Mouse (Mus musculus): ENCODE data around the gene Dnajb2. TPM values are rescaled to one million over a fixed set of nuclear protein-coding genes. Genes with fewer than 3 reads are reported as not detected.
A peak's percentile ranks its signal among the peaks of the same experiment; 100 is the strongest.
"Not testable (repeated sequence)": the region's sequence is repeated elsewhere in the genome, so short reads cannot be mapped to it uniquely, and the experiment has no call there.

Gene Dnajb2
- polyA plus RNA-seq, 2 experiments from 2014 or later, result 5.9 to 7.1 TPM

DNA sequence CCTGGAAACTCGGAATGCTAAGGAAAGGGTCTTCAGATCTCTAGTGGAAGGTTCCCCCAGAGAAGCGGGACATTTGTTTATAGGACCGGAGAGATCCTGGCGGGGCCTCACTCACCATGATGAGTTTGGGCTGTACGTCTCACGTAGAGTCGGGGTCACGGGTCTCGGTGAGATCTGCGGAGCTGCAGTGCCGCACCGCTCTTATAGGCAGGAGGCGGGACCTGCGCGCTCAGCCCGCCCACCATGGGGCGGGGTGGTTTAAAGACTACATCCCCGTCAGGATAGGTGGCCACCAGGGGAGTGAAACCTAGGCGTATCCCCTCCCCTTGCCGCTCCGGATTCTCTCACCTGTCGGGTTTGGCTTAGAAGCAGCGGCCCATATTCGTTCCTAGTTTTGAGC, 17.1 kb upstream of the Dnajb2 start:
- peak; percentile 91 for ATAC-seq

DNA sequence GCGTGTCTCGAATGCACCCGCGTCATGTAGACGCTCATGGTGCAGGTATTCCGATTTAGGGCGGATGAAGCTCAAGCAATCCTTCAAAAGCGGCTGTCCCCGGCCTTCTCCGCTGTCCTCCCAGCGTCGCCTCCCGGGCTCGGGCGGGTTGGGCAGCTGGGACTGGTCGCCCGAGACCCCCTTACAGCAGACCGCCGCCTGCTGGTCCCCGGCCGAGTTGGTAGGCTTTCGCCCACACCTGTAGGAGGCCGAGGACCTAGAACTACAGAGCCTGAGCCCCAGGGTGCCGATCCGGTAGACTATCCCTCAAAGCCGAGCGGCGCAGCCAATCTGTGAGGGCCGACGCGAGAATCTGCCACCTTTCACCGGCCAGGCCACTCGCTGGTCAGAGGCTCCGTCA, 16.7 kb upstream of the Dnajb2 start, which contains the start of gene Tuba4a:
TSS of gene Tuba4a (minus strand) at position 335 of the 400 bp plus-strand sequence.
- no peak for ATAC-seq

DNA sequence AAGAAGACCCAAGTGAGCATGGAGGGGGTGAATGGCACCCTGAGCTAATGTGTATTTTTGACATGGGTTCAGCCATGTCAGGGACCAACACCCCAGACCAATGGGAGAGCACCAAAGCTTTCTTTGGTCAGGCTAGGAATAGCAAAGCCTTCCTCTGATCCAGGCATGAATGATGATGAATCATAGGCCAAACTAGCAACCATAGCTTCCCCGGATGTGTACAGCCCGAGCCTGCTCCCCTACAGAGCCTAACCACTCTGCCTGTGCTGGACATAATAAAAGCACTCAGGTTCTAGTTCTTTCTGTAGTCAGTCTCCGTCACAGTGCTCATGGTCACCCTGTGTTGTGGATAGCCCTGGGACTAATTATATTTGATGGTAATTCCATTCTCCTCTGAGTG, 14.7 kb upstream of the Dnajb2 start:
- no peak for ATAC-seq

DNA sequence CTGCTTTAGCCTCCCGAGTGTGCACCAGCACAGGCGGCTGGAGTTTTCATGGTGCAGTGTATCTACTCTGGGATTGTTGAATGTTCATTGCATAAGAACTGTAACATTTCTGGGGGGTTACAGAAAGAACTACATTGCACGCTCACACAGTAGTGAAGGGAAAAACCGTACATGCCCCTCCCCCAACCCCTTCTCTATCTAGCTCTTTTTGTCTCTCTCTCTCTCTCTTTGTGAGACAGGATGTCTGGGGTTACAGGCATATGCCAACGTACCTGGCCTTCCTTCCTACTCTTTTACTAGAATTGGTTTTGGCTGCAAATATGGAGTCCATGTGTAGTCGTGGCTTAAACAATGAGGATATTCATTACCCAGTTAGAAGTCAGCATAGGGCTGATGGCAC, 13.3 kb upstream of the Dnajb2 start:
- ATAC-seq, result no peak

DNA sequence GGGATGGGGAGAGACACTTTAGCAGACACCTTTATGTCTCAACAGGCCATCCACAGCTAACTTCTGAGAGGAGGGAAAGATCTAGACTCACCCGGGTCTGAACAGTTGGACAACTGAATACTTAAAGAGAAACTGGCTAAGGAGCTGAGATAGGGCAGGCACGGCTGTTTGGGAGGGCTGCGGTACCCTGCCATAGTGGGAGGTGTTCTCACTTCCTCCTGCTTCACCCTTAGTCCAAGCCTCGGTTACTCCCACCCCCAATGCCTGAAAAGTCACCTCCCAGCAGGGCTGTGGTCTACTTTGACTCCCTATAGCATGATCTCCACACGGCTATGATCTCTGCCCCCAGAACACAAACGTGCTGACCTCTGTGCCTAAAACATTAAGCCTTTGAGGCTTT, 12.7 kb upstream of the Dnajb2 start:
- no peak for ATAC-seq

DNA sequence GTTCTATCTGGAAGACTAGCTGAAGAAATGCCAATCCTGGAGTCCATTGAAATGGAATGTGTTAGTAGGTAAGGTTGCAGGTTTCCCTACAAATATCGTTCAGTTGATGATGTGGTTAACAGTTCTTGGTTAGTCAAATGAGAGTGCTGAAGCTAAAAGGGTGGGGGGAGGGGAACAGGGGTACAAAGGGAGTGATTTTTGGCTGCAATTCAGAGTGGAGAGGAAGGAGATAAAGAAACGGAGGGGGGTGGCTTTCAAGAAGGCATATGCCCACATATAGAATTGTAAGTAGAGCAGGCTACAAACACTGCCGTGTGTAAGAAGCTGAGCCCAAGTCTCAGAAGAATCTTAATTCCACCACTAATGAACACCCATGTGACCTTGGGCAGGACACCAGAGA, 10.7 kb upstream of the Dnajb2 start:
- no peak for ATAC-seq

DNA sequence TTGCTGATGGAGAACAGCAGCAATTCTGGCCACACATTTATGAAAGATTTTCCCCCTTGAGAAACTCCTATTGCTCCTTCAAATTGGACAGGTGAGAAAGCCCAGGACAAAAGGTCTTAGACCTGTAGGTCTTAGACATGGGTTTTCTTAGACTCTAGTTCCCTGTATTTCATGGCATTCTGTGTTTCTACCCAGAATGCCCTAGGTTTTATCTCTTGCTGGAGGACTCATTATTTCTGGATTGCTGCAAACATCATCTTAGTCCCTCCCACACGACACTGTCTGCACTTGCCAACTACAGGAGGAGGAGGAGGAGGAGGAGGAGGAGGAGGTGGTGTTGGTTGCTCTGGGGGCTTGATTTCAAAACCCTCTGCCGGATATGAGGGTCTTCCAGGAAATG, 10.1 kb upstream of the Dnajb2 start:
- no peak for ATAC-seq

DNA sequence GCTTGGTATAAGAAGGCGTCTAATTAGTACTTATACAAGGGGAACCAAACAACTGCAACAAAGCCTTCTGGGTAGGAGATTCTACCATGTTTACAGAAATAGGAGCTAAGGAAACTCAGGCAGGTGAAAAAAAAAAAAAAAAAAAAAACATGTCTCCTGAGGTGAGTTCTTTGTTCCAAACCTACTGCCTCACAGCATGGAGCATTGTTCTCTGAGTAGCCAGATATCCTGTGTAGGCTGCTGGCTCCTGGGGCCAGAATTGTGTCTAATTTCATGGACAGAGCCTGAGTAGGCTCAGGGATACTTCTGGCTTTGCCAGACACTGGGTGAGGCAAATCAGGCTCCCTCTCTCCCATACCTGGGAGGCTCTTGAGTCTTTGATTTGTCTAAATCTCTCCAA, 8.6 kb upstream of the Dnajb2 start:
- ATAC-seq, result no peak

DNA sequence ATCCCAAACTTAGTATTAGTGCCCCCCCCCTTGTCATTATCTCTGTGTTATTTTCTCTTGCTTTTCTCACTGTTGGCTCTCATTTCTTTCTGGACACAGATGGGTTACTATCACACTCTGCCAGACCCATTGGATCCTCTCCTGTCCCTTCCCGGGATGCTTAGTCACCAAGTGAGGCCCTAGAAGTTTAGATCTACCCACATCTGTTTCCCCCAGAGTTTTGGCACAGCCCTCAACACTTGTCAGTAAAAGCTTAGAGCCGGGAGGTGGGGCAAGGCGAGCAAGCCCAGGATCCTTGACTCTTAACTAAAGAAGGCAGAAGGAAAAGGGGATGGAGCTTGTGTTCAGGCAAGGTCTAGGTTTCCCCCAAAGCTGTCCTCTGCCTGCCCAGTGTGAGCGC, 7.0 kb upstream of the Dnajb2 start:
- ATAC-seq, result no peak

DNA sequence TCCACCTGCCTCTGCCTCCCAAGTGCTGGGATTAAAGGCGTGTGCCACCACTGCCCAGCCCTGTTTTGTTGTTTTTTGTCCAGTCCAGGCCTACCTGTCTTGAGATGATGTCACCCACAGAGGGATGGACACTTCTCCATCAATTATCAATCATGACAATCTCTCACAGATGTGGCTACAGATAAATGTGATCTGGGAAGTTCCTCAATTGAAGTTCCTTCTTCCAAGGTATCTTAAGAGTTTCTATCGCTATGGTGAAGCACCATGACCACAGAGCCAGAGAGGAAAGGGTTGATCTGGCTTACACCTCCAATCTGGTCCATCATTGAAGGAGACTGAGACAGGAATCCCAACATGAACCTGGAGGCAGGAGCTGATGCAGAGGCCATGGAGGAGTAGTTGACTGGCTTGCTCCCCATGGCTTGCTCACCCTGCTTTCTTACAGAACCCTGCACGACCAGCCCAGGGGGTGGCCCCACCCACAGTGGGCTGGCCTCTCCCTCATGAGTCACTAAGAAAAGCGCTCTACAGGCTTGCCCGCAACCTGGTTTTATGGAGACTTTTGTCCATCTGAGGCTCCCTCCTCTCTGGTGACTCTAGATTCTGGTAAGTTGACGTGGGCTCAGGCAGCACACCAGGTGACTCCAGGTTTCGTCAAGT, 5.7 kb upstream of the Dnajb2 start:
- ATAC-seq, result no peak

DNA sequence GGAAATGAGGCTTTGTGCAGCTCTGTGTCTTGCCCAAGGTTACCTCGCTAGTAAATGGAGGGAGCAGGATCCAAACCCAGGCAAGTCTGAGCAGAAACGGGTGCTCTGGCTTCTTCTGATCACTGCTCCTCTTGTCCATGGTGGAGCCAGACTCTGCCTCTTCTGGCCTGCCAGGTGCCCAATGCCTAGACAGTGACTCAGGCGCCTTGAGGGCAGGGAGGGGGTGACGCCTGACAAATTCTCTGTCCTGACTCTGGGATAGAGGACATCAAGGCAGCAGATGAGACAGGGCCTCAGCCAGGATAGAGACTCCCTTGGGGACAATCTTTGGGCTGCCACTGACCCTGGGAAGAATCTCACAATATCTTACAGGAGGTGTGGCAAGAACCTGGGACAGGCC, 5.0 kb upstream of the Dnajb2 start:
- no peak for ATAC-seq

DNA sequence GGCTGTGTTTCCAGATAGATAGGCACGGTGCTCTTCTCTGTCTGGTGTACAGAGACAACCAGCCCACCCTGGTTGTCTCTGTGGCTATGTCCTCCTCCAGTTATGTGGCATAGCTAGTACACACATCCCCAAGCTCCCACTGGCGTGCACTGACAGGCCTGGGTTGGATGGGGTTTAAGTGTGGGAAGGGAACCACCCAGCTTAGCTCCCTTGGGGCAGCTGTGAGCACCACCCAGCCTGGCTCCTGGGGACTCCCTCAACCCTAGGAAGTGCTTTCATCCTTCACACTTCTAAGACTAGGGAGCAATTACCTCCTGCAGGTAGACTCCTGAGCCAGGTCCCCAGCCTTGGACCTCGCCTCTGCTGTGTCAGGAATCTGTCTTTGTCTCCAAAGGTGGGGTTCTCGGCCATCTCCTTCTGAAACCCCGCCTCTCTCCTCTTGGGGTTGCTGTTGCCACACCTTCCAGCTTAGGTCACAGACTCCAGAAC, 4.5 kb upstream of the Dnajb2 start, which contains the start of gene A630095N17Rik:
TSS of gene A630095N17Rik (minus strand) at position 439 of the 489 bp plus-strand sequence.
- ATAC-seq, result no peak

DNA sequence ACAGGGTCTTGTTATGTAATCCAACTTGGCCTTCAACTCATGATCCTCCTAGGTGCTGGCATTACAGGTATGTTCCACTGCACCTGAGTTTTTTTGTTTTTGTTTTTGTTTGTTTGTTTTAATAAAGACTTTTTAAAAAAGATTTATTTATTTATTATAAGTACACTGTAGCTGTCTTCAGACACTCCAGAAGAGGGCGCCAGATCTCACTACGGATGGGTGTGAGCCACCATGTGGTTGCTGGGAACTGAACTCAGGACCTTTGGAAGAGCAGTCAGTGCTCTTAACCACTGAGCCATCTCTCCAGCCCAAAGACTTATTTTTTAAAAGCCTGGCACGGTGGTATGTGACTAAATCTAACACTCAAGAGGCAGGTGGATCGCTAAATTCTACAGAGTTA, 3.7 kb upstream of the Dnajb2 start:
- not testable (repeated sequence) for ATAC-seq

DNA sequence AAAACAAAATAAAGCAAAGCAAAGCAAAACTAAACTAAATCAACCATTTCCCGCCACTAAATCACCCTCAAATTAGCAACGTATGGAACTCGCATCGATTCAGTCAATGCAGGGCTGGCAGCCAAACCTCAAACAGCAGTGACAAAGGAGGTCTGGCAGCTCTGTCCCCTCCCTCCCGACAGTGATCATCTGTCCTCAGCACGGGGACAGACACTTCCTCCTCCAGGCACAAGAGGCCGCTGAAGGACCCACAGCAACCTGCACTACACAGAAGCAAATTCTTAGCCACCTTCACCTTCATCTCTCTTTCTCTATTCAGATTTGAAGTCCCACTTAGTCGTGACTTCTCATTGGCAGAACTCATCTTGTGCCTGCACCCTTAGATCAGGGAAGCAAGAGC, 1.6 kb upstream of the Dnajb2 start:
- ATAC-seq, result peak; percentile 60

DNA sequence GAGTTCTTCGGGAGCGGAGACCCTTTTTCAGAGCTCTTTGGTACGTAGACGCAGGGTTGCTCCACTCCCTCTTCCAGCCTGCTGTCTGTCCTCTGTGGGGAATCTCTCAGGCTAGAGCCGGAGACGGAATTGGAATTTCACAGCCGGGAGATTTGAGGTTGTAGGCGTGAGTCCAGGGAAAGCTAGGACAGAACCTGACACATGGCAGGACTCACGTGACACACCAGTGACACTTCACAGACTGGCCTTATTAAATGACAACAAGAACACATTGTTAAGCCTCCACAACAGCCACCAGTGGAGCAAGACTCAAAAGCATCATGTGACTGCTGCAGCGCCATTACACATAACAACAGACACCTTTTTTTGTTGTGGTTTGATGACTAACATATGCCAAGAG, 3.4 kb downstream of the Dnajb2 start:
- no peak for ATAC-seq

DNA sequence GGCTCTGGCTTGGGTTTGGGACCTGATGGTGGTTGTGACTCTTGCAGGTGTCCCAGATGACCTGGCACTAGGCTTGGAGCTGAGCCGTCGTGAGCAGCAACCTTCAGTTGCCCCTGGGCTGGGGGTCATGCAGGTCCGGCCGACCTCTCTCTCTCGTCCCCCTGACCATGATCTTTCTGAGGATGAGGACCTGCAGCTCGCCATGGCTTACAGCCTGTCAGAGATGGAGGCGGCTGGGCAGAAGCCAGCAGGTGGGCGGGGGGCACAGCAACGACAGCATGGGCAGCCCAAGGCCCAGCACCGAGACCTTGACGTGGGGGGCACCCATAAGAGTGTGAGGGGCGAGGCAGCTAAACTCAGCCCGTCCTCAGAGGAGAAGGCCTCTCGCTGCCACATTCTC, 7.2 kb downstream of the Dnajb2 start:
- no peak for ATAC-seq

DNA sequence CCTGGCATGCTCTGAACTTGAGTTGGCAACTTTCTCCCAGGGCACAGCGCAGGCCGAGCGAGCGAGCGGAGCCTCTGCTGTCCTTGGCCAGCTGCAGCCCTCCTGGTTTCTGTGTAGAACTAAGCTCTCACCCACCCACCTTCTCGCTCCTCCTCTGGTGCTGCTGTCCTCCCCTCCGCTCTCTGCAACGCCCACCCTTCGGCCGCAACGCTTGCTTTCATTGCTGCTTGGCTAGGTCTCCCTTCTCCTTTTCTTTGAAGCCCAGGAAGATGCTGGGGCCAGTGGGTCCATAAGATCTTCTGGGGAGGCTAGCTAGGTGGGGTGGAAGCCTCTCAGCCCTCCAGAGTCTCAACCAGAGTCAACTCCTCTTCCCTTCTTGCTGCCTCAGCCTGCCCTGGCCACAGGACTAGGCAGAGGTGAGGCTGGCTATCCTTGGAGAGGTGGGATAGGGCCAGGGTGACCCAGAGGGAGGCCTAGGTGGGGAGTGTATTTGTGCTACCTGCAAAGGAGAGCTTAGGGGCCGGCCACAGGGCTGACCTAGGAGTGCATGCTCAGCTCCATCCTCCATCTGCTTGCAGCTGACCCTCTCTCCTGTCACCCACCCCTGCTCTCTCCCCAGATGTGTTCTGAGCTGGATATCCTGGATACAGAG, 8.1 kb downstream of the Dnajb2 start:
- no peak for ATAC-seq

DNA sequence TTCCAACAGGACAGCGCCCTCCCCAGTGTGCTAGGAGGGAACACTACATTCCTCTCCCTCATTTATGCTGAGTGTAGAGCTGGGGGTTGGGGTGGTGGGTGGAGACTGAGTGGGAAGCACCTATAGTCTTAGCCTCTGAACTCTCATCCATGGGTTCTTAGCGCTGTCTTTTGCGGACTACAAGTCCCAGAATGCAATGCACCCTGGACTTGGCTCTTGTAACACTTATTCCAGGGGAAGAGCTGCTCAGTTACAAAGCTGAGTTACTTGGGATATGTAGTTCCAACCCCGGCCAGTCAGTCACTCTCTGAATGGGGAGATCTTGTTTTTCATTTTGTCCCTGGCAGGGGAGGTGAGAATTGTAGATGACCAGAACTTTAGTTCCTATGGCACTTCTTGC, 8.6 kb downstream of the Dnajb2 start:
- peak; percentile 53 for ATAC-seq

DNA sequence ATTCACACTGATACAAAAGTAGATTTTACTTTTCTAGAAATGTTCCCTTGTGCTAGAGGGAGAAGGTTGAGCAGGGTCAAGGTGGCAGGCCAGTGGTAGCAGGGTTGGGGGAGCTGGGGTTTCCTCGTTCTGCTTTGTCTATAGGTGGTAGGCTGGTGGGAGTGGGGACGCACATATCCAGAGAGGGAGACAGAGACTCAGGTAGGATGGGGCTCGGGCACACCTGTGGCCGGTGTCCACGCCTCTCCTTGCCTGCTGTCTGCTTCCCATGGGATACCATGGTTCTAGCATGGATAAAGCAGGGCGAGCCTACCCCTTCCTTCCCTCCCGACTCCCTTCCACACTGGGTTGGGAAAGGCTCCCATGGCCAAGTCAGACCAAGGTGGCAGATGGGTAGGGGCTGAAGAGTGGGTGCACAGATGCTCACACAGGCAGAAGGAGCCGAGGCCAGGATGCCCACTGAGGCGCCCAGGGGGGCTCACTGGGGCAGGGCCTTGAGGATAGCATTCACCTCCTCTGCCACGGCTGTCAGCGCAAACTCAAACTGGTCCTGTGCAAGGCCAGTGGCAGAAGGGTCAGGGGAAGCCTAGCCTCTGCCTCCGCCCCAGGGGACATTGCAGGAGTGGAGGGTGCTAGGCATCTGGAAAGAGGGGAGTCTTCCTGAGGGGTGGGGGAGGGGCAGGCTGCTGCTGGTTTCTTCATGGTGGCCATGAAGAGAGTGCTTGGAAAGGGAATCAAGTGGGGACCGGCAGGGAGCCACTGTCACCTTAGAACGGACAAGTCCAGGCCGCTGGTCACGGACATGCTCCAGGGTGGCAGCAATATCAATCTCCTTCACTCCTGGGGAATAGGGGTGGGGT, 11.1 kb downstream of the Dnajb2 start:
- no peak for ATAC-seq

DNA sequence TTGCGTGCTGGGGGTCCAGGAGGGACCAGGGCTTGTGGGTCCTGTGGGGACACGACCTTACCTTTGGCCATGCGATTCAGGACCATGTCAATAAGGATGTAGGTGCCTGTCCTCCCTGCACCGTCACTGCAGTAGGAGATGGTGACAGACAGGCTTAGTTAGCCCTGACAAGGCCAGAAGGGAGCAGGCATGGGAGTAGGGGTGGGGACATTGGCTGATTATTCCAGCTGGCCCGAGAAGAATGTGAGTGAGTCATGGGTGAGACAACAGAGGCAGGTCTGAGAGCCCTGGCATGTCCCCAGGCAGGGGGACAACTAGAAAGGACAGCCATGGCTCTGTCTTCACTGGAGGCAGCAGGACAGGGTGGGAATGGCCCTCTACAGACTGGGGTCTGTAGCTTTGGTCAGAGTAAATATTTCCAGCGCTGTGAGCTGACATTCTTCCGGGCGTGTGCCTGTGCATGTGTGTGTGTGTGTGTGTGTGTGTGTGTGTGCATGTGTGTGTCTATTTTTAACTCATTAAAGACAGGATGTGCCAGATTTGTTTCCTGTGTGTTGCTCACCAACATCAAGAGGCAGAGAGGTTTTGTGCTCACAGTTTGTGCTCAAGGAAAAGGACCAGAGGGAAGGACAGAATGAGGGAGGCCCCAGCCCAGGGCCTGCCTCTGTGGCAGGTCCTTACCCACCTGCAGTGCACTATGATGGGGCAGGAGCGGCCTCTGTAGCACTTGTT, 12.0 kb downstream of the Dnajb2 start:
- ATAC-seq, result peak; percentile 50

DNA sequence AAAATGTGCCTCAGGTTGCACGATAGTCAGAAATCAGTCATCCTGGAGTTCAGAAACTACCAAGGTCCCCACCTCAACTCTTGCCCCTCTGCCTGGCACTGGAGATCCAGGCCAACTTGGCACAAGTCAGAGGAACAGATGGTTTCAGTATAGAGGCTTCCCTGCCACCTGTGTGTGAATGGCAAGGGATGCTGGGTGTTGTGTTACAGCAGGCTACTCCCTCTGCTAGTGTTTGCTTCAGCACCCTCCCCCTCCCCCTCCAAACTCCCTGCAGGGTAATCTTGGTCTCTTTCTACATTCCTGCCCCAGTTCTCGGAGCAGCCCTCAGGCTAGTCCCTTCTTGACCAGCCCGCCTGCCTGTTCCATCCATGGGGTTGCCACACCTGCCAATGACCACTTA, 14.3 kb downstream of the Dnajb2 start:
- no peak for ATAC-seq

DNA sequence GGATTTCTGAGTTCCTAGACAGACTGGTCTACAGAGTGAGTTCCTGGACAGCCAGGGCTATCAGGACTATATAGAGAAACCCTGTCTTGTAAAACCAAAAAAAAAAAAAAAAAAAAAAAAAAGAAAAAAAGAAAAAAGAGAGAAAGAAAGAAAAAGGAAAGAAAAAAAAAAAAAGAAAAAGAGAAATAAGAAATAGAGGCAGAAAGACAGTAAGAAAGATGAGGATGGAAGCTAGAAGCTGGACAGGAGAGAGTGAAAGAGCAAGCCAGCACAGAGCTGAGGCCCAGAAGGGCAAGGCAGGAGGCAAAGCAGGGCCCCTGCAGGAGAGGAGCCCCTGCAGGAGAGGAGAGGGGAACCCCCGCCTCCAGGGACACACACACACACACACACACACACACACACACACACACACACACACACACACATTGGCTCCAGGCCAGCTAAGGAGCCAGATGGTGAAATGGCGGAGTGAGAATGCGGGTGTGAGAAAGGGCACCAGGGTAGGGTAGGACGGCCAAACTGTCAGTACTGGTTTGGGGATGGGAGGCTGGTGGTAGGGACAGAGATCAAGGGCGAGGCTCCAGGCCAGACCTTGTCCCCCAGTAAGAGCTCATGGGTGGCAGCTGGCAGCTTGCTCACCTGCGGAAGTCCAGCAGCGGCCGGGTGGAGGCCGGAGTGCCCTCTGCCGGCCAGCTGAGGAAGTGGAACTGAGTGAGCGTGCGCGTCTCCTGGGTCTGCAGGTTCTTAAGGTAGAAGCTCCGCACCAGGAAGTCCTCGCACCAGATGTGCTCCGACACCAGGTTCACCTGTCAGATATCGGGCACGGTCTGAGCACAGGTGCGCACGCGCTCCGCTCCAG, 15.1 kb downstream of the Dnajb2 start:
- peak; percentile 75 for ATAC-seq
